Mouse (Mus musculus) MEL (cell line): ENCODE data around the gene Gstt3. TPM values are rescaled to one million over a fixed set of nuclear protein-coding genes. Genes with fewer than 3 reads are reported as not detected.

Source experiments
- DNase-seq: peaks from one replicate; pipeline ENCODE4 v3.0.0; 2011; ENCODE audit warnings: low read depth, low spot score
- H3K27ac ChIP-seq: 2 replicates; pipeline ENCODE4 v1.5.1; 2012; ENCODE audit warnings: low read depth, mild to moderate bottlenecking, control low read depth, low read length, moderate library complexity; ENCODE audit not compliant: control insufficient read depth
- H3K27me3 ChIP-seq, 2 experiments: fragments of 150-350 bp in 1 of 2; sonication (generic) in 1 of 2; 2 replicates each; pipeline ENCODE4 v1.6.1; 2012; ENCODE audit warnings: low read length in 2 of 2, mild to moderate bottlenecking in 2 of 2, improper control_type of control experiment in 1 of 2, moderate library complexity in 1 of 2; ENCODE audit not compliant: insufficient read depth in 2 of 2, control insufficient read depth in 1 of 2
- H3K36me3 ChIP-seq, 2 experiments: 2 replicates each; pipeline ENCODE4 v1.6.1; 2012 to 2014; ENCODE audit warnings: low read length in 2 of 2, improper control_type of control experiment in 1 of 2, inconsistent platforms in 1 of 2, mild to moderate bottlenecking in 1 of 2; ENCODE audit not compliant: insufficient read depth in 2 of 2, control insufficient read depth in 1 of 2
- H3K4me1 ChIP-seq, 2 experiments: fragments of 150-350 bp in 1 of 2; sonication (generic) in 1 of 2; 2 replicates each; pipeline ENCODE4 v1.6.1; 2012; ENCODE audit warnings: low read length in 2 of 2, improper control_type of control experiment in 1 of 2, mild to moderate bottlenecking in 1 of 2; ENCODE audit not compliant: insufficient read depth in 2 of 2, control insufficient read depth in 1 of 2
- H3K4me3 ChIP-seq, 2 experiments: fragments of 150-350 bp in 1 of 2; sonication (generic) in 1 of 2; 2 replicates each; pipeline ENCODE4 v1.5.1; 2012; ENCODE audit warnings: low read depth in 2 of 2, low read length in 2 of 2, mild to moderate bottlenecking in 2 of 2, moderate library complexity in 2 of 2, control low read depth in 1 of 2, improper control_type of control experiment in 1 of 2; ENCODE audit not compliant: control insufficient read depth in 1 of 2, insufficient read depth in 1 of 2
- H3K79me2 ChIP-seq: 2 replicates; pipeline ENCODE4 v1.6.1; 2012; ENCODE audit warnings: mild to moderate bottlenecking, low read length, moderate library complexity; ENCODE audit not compliant: control insufficient read depth, poor library complexity, insufficient read depth
- H3K9ac ChIP-seq: 2 replicates; pipeline ENCODE4 v1.6.1; 2012; ENCODE audit warnings: low read depth, mild to moderate bottlenecking, control low read depth, low read length, moderate library complexity; ENCODE audit not compliant: control insufficient read depth, poor library complexity, severe bottlenecking
- H3K9me3 ChIP-seq: fragments of 150-350 bp; sonication (generic); replicated peaks from 2 replicates; pipeline ENCODE4 v1.6.1; 2012; ENCODE audit warnings: mild to moderate bottlenecking, low read length, improper control_type of control experiment, moderate library complexity; ENCODE audit not compliant: insufficient read depth
- EP300 ChIP-seq, 2 experiments: IDR thresholded peaks; 2 replicates each; pipeline ENCODE4 v1.6.1; 2011; ENCODE audit warnings: improper control_type of control experiment in 2 of 2, low read length in 2 of 2, low read depth in 1 of 2, mild to moderate bottlenecking in 1 of 2
- GABPA ChIP-seq: IDR thresholded peaks from 2 replicates; pipeline ENCODE4 v1.6.1; 2012; ENCODE audit warnings: low read depth, mild to moderate bottlenecking, inconsistent platforms, low read length, improper control_type of control experiment, moderate library complexity
- GATA1 ChIP-seq: IDR thresholded peaks from 2 replicates; pipeline ENCODE4 v1.6.1; 2011; ENCODE audit warnings: low read depth, low read length, improper control_type of control experiment
- HCFC1 ChIP-seq: IDR thresholded peaks from 2 replicates; pipeline ENCODE4 v1.6.1; 2012; ENCODE audit warnings: low read depth, mild to moderate bottlenecking, inconsistent platforms, low read length, improper control_type of control experiment, moderate library complexity
- MAFK ChIP-seq: IDR thresholded peaks from 2 replicates; pipeline ENCODE4 v1.6.1; 2011; ENCODE audit warnings: low read depth, mild to moderate bottlenecking, low read length, improper control_type of control experiment, borderline replicate concordance
- MAX ChIP-seq: IDR thresholded peaks from 2 replicates; pipeline ENCODE4 v1.6.1; 2011; ENCODE audit warnings: low read length, improper control_type of control experiment
- MYB ChIP-seq: IDR thresholded peaks from 2 replicates; pipeline ENCODE4 v1.6.1; 2011; ENCODE audit warnings: mild to moderate bottlenecking, low read depth, low read length, improper control_type of control experiment
- NELFE ChIP-seq: IDR thresholded peaks from 2 replicates; pipeline ENCODE4 v1.6.1; 2011; ENCODE audit warnings: low read depth, low read length, improper control_type of control experiment
- POLR2A ChIP-seq, 2 experiments: IDR thresholded peaks; 2 replicates each; pipeline ENCODE4 v1.6.1; 2011 to 2012; ENCODE audit warnings: low read length in 2 of 2, mild to moderate bottlenecking in 2 of 2, control low read depth in 1 of 2, improper control_type of control experiment in 1 of 2, low read depth in 1 of 2, moderate library complexity in 1 of 2; ENCODE audit not compliant: control insufficient read depth in 1 of 2, insufficient read depth in 1 of 2, poor library complexity in 1 of 2
- POLR2AphosphoS2 ChIP-seq: IDR thresholded peaks from 2 replicates; pipeline ENCODE4 v1.6.1; 2011; ENCODE audit warnings: low read length, improper control_type of control experiment
- POLR2AphosphoS5 ChIP-seq: IDR thresholded peaks from 2 replicates; pipeline ENCODE4 v1.6.1; 2012; ENCODE audit warnings: low read depth, borderline replicate concordance, mild to moderate bottlenecking, inconsistent platforms, low read length, moderate library complexity, mixed read lengths
- RCOR1 ChIP-seq: IDR thresholded peaks from 2 replicates; pipeline ENCODE4 v1.6.1; 2012; ENCODE audit warnings: low read depth, mild to moderate bottlenecking, inconsistent platforms, low read length, improper control_type of control experiment
- SIN3A ChIP-seq: IDR thresholded peaks from 2 replicates; pipeline ENCODE4 v1.6.1; 2012; ENCODE audit warnings: low read length, improper control_type of control experiment, inconsistent platforms
- SMC3 ChIP-seq: IDR thresholded peaks from 2 replicates; pipeline ENCODE4 v1.6.1; 2011; ENCODE audit warnings: low read depth, low read length, improper control_type of control experiment
- TAL1 ChIP-seq: IDR thresholded peaks from 2 replicates; pipeline ENCODE4 v1.6.1; 2012; ENCODE audit warnings: mild to moderate bottlenecking, inconsistent platforms, low read length, moderate library complexity, mixed read lengths
- TBP ChIP-seq: IDR thresholded peaks from 2 replicates; pipeline ENCODE4 v1.8.0; 2011; ENCODE audit warnings: low read depth, low read length, improper control_type of control experiment
- TCF12 ChIP-seq: IDR thresholded peaks from 2 replicates; pipeline ENCODE4 v1.6.1; 2014; ENCODE audit warnings: low read depth, mild to moderate bottlenecking, inconsistent platforms, low read length, improper control_type of control experiment, moderate library complexity
- ZC3H11A ChIP-seq: IDR thresholded peaks from 2 replicates; pipeline ENCODE4 v1.6.1; 2012; ENCODE audit warnings: low read depth, mild to moderate bottlenecking, inconsistent platforms, low read length, improper control_type of control experiment
- polyA plus RNA-seq, 2 experiments: library from polyadenylated mRNA; stranded (reverse) in 1 of 2; unstranded in 1 of 2; fragments of >175 nt in 1 of 2; fragments of >200 nt in 1 of 2; gene quantifications; 2 replicates each; pipeline versions ENCODE4 v1.2.1 to v1.2.4; 2012; ENCODE audit warnings: low replicate concordance in 2 of 2, low read depth in 1 of 2; ENCODE audit not compliant: insufficient read length in 2 of 2, insufficient read depth in 1 of 2, missing spikeins in 1 of 2
- total RNA-seq: library from RNA; depleted of rRNA; stranded (reverse); fragments of 300-350 nt; gene quantifications from 2 replicates; pipeline ENCODE4 v1.2.3, GENCODE M21; 2012

Gstt3 gene
- total and polyA plus RNA-seq, 3 experiments, result 4.0 to 10.2 TPM; not detected in 1

GRCm38 (mm10) chr10:75776562-75776961 is 4.7 kb downstream of the Gstt3 start:
- Histone ChIP-seq H3K27me3 (no peaks in the 10 kb centered on the region), H3K9ac (no peak overlapping the region), H3K4me3 (no peak overlapping the region), H3K9me3 (no peaks in the 10 kb centered on the region), H3K27ac (no peak overlapping the region), H3K79me2 (peaks cover 2% of the 10 kb centered on the region; the same call in 1 of the 2 replicates), H3K4me1 (peaks cover 0 to 16% of the 10 kb centered on the region in 2 experiments; a peak in 3 of 4 replicates), H3K36me3 (peaks cover 0 to 9% of the 10 kb centered on the region in 2 experiments; a peak in 2 of 4 replicates)
- DNase-seq, result no peak
- no peak for TF ChIP-seq MAX
- no peak for TF ChIP-seq POLR2AphosphoS5
- TF ChIP-seq EP300 (IDR thresholded peaks at IDR 0.05; ENCODE audit: low read depth in 1 of 2, low read length in 2 of 2), result no peak
- no peak for TF ChIP-seq MAFK
- TF ChIP-seq SIN3A, result no peak
- TF ChIP-seq, all 39 proteins: peak for 0

- H3K4me3 ChIP-seq, result no peak overlapping the region
- H3K36me3 ChIP-seq, result peaks cover 0 to 5% of the 10 kb centered on the region in 2 experiments; a peak in 2 of 4 replicates
- TF ChIP-seq POLR2A (IDR thresholded peaks at IDR 0.05; ENCODE audit: control insufficient read depth in 1 of 2, insufficient read depth in 1 of 2, low read depth in 1 of 2, low read length in 2 of 2, poor library complexity in 1 of 2) (no peak), SIN3A (no peak), RCOR1 (no peak), NELFE (no peak), TAL1 (no peak), ZC3H11A (no peak), HCFC1 (no peak), GABPA (no peak), TBP (no peak), GATA1 (no peak), POLR2AphosphoS2 (no peak), TCF12 (no peak), SMC3 (no peak), MYB (no peak), POLR2AphosphoS5 (no peak), EP300 (IDR thresholded peaks at IDR 0.05; ENCODE audit: low read depth in 1 of 2, low read length in 2 of 2) (no peak)
- TF ChIP-seq, all 39 proteins: peak for 0
Measured at GRCm38 (mm10) chr10:75774587-75774986, 6.6 kb downstream of the Gstt3 start.

More at GRCm38 (mm10) chr10:75774587-75774986, 6.6 kb downstream of the Gstt3 start:
- Histone ChIP-seq H3K27me3 (no peaks in the 10 kb centered on the region), H3K79me2 (peaks cover 2% of the 10 kb centered on the region; the same call in 1 of the 2 replicates), H3K9me3 (no peaks in the 10 kb centered on the region), H3K27ac (no peak overlapping the region), H3K9ac (no peak overlapping the region), H3K4me1 (peaks cover 0 to 6% of the 10 kb centered on the region in 2 experiments; a peak in 2 of 4 replicates)
- no peak for DNase-seq
